Mouse (Mus musculus): Measurements from ENCODE around the gene Micall2.

GRCm38 (mm10) chr5:139768216-139768615 lies 32.1 kb upstream of the Micall2 start:
- no peak for TF ChIP-seq CTCF (IDR thresholded peaks at IDR 0.05; ENCODE audit: low read depth, low read length)
- no peak for TF ChIP-seq POLR2AphosphoS5 (IDR thresholded peaks at IDR 0.05; ENCODE audit: insufficient replicate concordance, low read depth, low read length)
- TF ChIP-seq TAL1 (conservative IDR thresholded peaks at IDR 0.05; ENCODE audit: low read depth, low read length): no peak
- no peak for TF ChIP-seq GATA1 (IDR thresholded peaks at IDR 0.05; ENCODE audit: borderline replicate concordance, low read length)
- no peak for TF ChIP-seq GATA2 (IDR thresholded peaks at IDR 0.05; ENCODE audit: borderline replicate concordance, low read depth, low read length)

Measured in G1E (cell line).